Mouse (Mus musculus): ENCODE measurements around the gene Sh2d2a.
A peak's percentile ranks its signal among the peaks of the same experiment; 100 is the strongest.
"Not testable (repeated sequence)": the region's sequence is repeated elsewhere in the genome, so short reads cannot be mapped to it uniquely, and the experiment has no call there.

The Sh2d2a gene

DNA sequence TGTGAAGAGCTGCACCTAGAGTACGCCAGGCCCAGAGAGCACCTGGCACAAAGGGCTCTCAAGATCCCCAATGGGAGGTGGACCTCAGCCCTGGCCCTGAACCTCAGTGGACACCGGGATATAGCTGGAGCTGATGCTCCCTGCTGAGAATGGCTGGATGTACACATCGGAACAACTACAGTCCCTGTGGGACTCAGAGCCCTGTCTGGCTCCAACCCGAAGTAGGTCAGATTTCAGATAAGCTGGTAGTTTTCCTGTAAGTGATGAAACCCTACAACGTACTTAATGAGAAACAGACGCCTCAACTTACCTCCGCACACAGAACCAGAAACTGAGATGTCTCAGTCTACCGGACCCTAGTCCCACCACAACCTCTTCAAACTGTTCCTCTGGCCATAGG is 11.1 kb downstream of the Sh2d2a start:
- DNase-seq = no peak

DNA sequence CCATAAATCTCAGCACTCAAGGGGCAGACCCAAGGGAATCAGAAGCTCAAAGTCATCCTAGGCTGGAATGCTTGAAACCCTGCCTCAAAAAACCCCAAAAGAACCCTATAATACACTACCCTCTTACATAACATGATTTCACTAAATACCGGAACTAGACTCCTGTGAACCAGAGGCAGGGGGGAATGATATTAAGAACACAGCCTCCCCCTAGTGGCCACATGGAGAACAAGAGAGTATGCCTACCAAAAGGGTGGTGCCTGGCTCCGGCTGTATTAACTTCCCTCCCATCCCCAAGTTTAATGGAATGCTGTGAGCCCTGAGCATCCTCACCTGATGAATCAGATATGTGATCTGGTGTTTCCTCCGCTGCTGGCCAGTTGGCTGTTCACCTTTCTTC is 13.3 kb downstream of the Sh2d2a start:
- DNase-seq = peak; percentile 75 to 79

DNA sequence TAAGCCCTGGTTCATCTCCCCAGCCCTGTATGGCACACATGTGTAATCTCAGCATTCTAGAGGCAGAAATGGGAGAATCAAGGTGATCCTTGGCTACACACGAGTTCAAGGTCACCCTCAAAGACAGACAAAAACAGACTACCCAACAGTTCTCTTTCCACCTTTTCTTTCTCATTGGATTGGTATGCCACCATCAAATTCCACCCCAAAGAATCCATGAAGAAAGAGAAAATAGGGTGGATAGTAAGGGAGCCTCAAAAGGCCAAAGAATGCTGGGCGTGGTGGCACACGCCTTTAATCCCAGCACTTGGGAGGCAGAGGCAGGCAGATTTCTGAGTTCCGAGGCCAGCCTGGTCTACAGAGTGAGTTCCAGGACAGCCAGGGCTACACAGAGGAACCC is 17.6 kb downstream of the Sh2d2a start:
- DNase-seq = not testable (repeated sequence)

DNA sequence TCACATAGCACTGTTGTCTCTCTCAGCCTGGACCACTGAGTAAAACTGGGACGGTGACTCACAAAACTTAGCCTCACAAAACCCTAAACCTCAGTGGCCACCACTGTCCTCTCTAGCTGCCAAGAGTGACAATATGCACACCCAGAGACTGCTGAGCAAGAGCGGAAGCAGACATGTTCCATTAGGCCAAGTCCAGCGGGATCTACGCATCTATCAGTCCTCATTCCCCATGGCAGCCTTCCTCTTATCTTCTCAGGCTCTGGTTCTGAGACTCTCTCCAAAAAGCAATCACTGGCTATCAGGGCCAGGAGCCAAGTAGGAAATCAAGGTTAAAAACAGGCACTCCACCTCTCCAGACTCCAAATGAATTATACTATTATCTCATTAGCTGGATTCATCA is 31.2 kb downstream of the Sh2d2a start:
- DNase-seq = no peak

DNA sequence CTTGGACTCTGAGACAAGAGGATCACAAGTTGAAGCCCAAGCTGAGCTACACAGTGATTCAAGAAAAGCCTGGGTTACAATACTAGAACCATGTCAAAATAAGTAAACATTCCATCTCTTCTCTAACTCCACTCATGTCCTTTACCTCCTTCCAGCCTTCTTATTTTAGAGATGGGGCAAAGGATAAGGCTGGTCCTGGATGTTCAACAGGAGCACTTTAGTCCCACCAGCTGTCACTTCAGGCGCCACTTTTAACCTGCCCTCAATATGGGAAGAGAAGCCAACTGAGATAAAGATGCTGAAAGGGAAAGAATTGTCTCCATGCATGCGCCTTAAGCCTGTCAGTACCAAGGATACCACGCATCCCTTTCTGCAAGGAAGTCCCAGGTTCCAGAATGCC is 37.7 kb downstream of the Sh2d2a start:
- no peak for DNase-seq

DNA sequence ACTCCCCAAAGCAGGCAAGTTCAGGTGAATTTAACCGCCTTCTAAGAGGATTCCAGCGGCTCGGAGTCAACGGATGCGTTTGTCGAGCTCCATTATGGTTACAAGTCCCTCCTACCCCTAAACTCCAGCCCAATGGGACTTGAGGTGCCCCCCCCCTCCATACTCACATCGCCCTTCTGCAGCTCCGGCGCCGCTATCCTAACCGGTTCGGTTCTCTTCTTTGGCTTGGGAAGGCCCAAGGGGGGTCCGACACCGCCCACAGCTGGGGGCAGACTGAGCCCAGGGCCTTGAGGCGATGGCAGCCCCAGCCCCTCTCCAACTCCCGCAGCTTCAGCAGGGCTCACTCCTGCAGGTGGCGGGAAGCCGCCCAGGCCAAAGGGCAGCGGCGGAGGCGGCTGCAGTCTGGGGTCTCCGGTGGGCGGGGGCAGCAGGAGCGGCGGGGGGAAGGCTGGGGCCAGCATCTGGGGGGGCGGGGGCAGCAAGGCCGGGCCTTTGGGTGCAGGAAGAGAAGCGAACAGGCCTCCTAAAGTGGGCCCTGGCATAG is 38.2 kb downstream of the Sh2d2a start:
- peak; percentile 63 to 69 for DNase-seq

DNA sequence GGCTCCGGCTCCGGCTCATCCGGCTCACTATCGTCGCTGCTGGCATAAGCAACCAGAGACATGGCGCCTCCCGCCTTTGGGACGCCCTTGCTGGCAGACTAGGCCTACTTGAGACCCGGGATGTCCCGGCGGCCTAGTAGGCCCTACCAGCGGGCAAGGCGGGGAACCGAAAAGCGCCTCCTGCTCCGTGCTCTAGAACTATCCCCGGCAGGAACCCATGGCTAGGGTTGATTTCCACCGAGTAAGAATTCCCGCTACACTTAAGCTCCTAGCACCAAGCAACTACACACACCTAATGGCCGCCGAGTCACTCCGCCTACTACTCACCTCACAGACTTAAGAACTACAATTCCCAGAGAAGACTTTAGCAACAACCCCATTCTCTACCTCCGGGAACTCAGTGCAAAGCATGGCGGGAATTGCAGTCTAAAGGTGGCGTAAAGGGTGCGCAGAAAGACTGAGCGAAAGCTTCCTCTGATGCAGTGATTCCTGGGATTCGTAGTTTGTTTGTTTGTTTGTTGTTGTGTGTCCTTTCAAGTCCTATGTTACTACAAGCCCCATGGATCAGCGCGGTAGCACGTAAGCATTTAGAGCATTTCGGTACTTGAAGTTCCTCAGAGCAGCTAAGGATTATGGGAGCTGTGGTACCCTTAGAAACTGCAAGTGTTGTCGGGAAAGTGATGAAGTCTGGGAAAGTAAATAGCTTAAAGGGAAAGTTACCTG is 38.9 kb downstream of the Sh2d2a start, which contains the start of gene Prcc:
Gene Prcc, minus strand, starts transcription at position 328 of the 723 bp plus-strand sequence.
- peak; percentile 88 to 92 for DNase-seq

DNA sequence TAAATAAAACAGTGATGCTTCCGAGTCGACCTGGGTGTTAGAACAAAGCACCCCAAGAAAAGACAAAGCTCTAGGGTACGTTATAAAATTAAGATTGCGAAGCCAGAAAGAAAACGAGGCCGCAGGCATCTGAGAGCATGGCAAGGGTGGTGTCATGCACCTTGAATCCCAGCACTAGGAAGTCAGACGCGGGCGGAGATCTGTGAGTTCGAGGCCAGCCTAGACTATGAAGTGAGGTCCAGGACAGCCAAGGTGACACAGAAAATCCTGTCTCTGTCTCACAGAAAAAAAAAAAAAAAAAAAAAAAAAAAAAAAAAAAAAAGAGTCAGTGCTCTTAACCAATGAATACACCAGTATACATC is 39.4 kb downstream of the Sh2d2a start:
- DNase-seq = peak in 1 of 2 experiments; percentile 74

DNA sequence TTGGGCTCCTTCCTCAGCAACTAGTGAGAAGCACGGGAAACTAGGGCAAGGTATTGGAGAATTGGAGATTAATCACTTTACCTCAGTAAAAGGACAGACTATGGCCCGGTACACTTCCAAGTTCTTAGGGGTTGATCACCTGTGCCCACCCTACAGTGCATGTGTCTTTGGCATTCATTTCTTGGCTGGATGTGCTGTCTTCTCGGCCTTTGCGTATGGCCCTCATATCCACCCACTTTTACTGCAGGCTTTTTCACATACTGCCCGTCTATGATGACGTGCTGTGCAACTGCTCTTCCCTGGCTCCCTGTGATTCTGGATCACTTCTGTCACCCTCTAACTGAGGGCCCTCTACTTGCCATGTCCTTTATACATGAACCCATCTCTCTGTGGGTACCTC is 39.9 kb downstream of the Sh2d2a start:
- DNase-seq = no peak

DNA sequence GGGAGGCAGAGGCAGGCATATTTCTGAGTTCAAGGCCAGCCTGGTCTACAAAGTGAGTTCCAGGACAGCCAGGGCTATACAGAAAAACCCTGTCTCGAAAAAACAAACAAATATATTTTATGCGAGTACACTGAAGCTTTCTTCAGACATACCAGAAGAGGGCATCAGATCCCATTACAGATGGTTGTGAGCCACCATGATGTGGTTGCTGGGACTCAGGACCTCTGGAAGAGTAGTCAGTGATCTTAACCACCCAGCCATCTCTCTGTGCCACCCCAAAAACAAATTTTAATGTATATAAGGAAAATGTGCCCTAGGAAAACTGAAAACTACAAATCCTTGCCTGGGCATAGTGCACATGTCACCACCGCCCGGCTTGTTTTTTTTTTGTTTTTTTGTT is 40.8 kb downstream of the Sh2d2a start:
- DNase-seq = not testable (repeated sequence)

DNA sequence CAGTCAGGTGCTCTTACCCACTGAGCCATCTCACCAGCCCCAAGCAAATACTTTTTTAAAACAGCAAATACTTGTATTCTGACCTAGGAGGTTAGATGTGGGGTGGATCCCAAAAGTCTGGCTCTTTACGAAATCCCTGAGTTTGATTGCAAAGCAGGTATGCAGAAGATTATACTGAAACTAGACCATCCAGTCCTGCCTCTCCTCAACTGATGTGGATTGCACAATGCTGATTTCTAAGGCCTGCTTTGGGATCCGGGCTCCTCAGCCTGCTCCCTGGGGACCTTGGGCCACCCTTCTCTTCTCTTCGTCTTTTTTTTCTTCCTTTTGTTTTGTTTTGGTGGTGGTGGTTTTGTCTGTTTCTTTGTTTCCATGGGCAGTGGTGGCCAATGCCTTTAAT is 44.9 kb downstream of the Sh2d2a start:
- no peak for DNase-seq

DNA sequence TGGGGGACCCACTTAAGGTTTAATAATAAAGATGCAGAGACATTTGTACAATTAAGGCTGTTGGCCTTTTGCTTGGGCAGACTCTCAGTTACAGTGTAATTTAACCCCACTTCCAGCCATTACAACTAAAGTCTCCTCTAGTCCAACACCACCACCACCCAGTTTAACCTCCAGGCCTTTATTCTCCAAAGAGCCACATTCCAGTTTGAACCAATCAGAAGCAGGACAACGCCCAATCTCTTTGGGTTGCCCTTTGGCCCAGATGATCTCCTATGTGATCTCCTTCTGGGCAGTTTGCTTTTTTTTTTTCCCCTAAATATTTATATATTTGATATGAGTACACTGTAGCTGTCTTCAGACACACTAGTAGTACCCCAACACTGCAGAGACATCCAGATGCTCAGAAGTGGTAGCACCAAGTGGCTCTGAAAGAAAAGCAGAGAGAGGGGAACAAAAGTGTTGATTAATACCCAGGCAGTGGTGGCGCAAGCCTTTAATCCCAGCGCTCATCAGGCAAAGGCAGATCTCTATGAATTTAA is 46.9 kb downstream of the Sh2d2a start:
- no peak for DNase-seq

DNA sequence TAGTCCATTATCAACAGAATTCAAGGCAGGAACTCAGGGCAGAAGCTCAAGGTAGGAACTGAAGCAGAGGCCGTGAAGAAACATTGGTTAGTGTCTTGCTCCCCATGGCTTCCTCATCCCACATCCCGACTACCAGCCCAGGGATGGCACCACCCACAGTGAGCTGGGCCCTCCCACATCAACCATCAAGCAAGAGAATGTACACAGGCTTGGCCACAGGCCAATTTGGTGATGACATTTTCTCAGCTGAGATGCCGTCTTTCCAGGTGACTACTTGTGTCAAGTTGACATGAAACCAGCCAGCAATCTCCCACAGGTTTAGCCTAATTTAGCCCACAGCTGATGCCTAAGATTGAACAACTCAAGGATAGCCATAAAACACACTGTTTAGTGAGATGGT is 52.7 kb downstream of the Sh2d2a start:
- DNase-seq = no peak

DNA sequence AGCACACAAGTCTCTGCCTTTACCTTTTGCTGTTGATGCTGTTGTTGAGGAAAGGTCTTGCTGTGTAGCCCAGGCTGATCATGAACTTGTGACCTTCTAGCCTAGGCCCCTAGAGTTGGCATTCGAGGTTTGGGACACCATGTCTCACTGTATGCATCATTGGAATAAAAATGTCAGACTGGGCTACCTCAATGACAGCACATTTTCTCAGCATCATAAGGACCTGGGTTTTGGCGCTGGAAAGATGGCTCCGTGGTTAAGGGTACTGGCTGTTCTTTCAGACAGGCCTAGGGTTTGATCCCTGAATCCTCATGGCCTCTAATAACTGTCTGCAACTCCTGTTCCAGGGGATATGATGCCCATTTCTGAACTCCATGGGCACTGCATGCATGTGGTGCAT is 53.2 kb downstream of the Sh2d2a start:
- no peak for DNase-seq

DNA sequence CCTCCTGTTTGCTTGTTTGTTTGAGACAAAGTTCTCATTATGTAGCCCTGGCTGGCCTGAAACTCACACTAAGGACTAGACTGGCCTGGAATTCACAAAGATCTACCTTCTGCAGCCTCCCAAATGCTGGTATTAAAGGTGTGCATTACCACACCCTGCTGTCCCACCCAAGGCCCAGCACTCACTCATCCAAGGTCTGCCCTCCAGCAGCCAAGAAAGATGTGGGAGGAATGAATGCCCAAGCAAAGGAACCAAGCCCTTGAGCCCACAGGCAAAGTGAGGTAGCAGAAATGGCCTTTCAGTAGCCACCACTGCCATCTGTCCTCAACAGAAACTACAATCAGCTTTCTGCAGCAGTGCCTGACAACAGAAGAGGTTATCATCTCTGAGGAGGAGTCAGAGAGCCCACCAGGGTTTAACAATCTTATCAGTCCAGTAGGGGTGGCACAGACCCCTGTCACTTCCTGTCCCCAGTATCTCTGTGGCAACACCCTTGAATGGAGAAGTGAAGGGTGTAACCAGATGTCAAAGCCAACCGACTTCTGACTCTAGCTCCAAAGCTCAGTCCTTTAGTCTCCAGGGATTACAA is 54.6 kb downstream of the Sh2d2a start:
- DNase-seq = no peak

DNA sequence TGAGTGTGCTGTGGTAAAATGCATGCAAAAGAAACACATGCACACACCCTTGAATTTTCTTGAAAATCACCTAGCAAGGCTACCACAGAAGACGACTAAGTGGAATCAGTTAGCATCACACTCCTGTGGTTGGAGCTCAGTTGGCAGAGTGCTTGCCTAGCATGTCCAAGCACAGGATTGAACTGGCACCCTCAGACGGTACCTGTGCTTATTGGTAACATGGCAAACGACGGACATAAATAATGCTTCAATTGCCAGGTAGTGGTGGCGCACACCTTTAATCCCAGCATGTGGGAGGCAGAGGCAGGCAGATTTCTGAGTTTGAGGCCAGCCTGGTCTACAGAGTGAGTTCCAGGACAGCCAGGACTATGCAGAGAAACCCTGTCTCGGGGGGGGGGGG is 55.4 kb downstream of the Sh2d2a start:
- DNase-seq = not testable (repeated sequence)

DNA sequence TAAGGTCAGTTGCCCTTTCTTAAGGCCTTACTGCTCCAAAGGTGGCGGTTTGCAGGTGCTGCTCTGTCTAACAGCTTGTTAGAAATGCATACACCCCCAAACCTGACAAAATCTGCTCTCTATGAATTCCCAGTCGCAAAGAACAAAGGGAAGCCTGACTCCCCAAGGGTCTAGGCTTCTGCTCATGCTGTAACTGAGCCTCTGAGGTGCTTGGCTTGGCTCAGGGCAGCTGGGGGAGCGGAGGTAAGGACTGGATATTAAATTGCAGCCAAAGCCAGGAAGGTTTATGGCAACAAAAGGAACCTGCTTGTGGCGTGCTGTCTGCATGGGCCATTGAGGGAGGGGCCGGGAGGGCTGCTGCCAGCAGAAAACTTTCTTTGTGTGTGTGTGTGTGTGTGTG is 57.3 kb downstream of the Sh2d2a start:
- no peak for DNase-seq

Data from cerebellum, postnatal 14 days (tissue).